Mouse (Mus musculus) liver, postnatal 0 days (tissue): ENCODE measurements around the gene Nars2. TPM values are rescaled to one million over a fixed set of nuclear protein-coding genes. Genes with fewer than 3 reads are reported as not detected.

Source experiments
- ATAC-seq: fragments of 200-750 bp; cut with Nextera tagmentation; 2 replicates; pipeline ENCODE4 v1.8.0; 2017; ENCODE audit warnings: mild to moderate bottlenecking, moderate library complexity
- DNase-seq: peaks from one replicate; pipeline ENCODE4 v3.0.0-alpha.2; 2016
- H3K27ac ChIP-seq: fragments of 300-500 bp; sonication (generic); 2 replicates; pipeline ENCODE4 v1.5.1; 2014; ENCODE audit warnings: antibody characterized with exemption, moderate library complexity, mild to moderate bottlenecking, low read depth
- H3K27me3 ChIP-seq: fragments of 300-500 bp; sonication (generic); 2 replicates; pipeline ENCODE4 v1.6.1; 2014; ENCODE audit warnings: low read length, control low read depth, mixed read lengths; ENCODE audit not compliant: insufficient read depth
- H3K36me3 ChIP-seq: fragments of 300-500 bp; sonication (generic); replicated peaks from 2 replicates; pipeline ENCODE4 v1.6.1; 2014; ENCODE audit warnings: mild to moderate bottlenecking, control low read depth, low read length, moderate library complexity, mixed read lengths; ENCODE audit not compliant: insufficient read depth
- H3K4me1 ChIP-seq: fragments of 300-500 bp; sonication (generic); 2 replicates; pipeline ENCODE4 v1.6.1; 2014; ENCODE audit warnings: antibody characterized with exemption, mild to moderate bottlenecking, control low read depth; ENCODE audit not compliant: insufficient read depth
- H3K4me2 ChIP-seq: fragments of 300-500 bp; sonication (generic); 2 replicates; pipeline ENCODE4 v1.6.1; 2014; ENCODE audit warnings: low read depth, mild to moderate bottlenecking, low read length, moderate library complexity, mixed read lengths
- H3K4me3 ChIP-seq: fragments of 300-500 bp; sonication (generic); 2 replicates; pipeline ENCODE4 v1.5.1; 2014; ENCODE audit warnings: low read depth, low read length
- H3K9ac ChIP-seq: fragments of 300-500 bp; sonication (generic); replicated peaks from 2 replicates; pipeline ENCODE4 v1.6.1; 2014; ENCODE audit warnings: mild to moderate bottlenecking, moderate library complexity
- H3K9me3 ChIP-seq: fragments of 300-500 bp; sonication (generic); 2 replicates; pipeline ENCODE4 v1.6.1; 2016; ENCODE audit warnings: mild to moderate bottlenecking, control low read depth, low read length, mixed read lengths
- CTCF ChIP-seq: sonication (generic); IDR thresholded peaks from 2 replicates; pipeline ENCODE4 v1.5.1; 2016; ENCODE audit warnings: antibody characterized with exemption, low read depth
- EP300 ChIP-seq: IDR thresholded peaks from 2 replicates; pipeline ENCODE4 v1.6.1; 2016; ENCODE audit warnings: antibody characterized with exemption, low read depth, mild to moderate bottlenecking
- WGBS: fragments of 180-500 bp; shearing (Covaris S2); extraction: QIAGEN DNeasy Blood & Tissue Kit; methylation state at CpG from one replicate; pipeline ENCODE4 v1.1.7; 2014; ENCODE audit not compliant: insufficient replicate concordance; 5-methylcytosine and 5-hydroxymethylcytosine counted together
- polyA plus RNA-seq: library from polyadenylated mRNA; unstranded; fragments of >200 nt; fragmentation: Nextera tagmentation; extraction: Ambion mirVana; gene quantifications from 2 replicates; pipeline ENCODE4 v1.2.1, GENCODE M21; 2015

Gene Nars2
- polyA plus RNA-seq, 1 experiment from 2014 or later: 14.1 TPM

DNA sequence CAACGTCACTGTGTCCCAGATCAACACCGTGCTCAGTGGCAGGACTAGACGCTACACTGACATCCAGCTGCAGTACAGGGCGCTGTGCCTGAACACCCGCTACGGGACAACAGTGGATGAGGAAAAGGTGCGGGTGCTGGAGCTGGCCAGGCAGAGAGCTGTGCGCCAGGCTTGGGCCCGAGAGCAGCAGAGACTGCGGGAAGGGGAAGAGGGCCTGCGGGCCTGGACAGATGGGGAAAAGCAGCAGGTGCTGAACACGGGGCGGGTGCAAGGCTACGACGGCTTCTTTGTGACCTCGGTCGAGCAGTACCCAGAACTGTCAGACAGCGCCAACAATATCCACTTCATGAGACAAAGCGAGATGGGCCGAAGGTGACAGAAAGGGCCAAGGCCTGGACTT lies 45.1 kb upstream of the Nars2 start:
- no peak overlapping the region for H3K4me2 ChIP-seq
- ATAC-seq (no peak), DNase-seq (no peak)
- TF ChIP-seq EP300 (no peak), CTCF (no peak)
- peaks cover 9% of the 10 kb centered on the region for H3K4me1 ChIP-seq
- no peak overlapping the region for H3K27ac ChIP-seq
- no peaks in the 10 kb centered on the region for H3K27me3 ChIP-seq
- no peak overlapping the region for H3K4me3 ChIP-seq
- no peaks in the 10 kb centered on the region for H3K9me3 ChIP-seq
- WGBS: 86% methylated on average over 20 of the region's 20 CpGs
- H3K36me3 ChIP-seq: no peaks in the 10 kb centered on the region
- H3K9ac ChIP-seq: no peak overlapping the region

DNA sequence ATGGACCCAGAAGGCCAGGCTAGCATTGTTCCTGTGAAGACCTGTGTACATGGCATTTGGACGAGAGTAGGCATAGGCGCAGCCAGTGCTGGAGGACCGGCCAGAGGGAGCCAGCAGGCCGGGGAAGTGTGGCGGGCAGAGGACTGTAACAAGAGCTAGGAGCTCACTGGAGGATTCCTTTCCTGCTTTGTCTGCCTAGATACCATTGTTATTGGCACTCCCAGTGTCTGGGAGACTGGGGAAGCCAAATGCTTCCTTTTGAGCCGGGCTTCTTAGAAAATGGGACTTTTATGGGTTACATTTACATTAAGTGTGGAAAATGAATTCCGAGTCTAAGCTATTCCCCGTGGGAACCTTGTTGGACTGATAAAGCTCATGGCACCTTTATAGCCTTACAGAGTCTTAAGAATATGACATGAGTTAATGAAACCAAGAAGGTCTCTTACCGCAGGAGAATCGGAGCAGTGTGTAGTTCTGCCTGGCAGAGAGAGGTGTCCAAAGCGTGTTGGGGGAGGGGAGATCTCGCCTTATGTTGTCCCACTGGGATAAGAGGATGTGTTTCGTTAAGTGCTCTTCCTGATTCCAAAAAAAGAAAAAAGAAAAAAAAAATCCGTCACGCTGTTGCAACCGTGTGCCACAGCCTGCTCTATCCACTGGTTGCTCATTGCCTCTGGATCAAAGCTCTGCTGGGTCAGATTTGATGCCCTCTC lies 43.2 kb upstream of the Nars2 start:
- TF ChIP-seq CTCF: no peak
- TF ChIP-seq EP300: no peak
- 74% methylated on average over 16 of the region's 16 CpGs for WGBS
- H3K27ac ChIP-seq: no peak overlapping the region
- no peak for ATAC-seq
- no peaks in the 10 kb centered on the region for H3K36me3 ChIP-seq
- no peaks in the 10 kb centered on the region for H3K9me3 ChIP-seq
- DNase-seq: no peak
- no peak overlapping the region for H3K9ac ChIP-seq
- H3K4me3 ChIP-seq: no peak overlapping the region
- H3K4me1 ChIP-seq: peaks cover 9% of the 10 kb centered on the region
- no peaks in the 10 kb centered on the region for H3K27me3 ChIP-seq
- no peak overlapping the region for H3K4me2 ChIP-seq

DNA sequence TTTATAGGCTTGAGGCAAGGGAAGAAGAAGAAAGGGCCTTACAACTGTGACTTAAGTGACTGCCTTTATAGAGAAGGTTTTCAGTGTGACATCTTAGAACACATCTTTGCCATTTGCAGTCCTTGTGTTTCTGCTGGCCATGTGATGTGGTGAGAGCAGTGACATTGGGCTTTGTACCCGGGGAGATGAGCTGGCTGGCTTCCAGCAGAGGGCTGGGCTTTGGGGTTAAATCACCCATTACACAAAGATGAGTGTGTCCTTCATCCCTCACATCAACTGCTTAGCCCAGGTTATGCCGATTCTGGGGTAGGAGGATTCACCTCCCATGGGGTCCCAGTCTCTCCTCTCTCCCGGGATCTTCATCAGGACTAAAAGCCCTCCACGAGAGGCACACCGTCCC lies 41.4 kb upstream of the Nars2 start:
- peaks cover 3% of the 10 kb centered on the region; the same call in 1 of the 2 replicates for H3K4me1 ChIP-seq
- H3K9ac ChIP-seq: no peak overlapping the region
- no peak overlapping the region for H3K4me3 ChIP-seq
- 67% methylated on average over 5 of the region's 5 CpGs for WGBS
- TF ChIP-seq CTCF (no peak), EP300 (no peak)
- ATAC-seq (no peak), DNase-seq (no peak)
- no peaks in the 10 kb centered on the region for H3K27me3 ChIP-seq
- H3K9me3 ChIP-seq: no peaks in the 10 kb centered on the region
- no peaks in the 10 kb centered on the region for H3K36me3 ChIP-seq
- H3K27ac ChIP-seq: no peak overlapping the region
- no peak overlapping the region for H3K4me2 ChIP-seq

DNA sequence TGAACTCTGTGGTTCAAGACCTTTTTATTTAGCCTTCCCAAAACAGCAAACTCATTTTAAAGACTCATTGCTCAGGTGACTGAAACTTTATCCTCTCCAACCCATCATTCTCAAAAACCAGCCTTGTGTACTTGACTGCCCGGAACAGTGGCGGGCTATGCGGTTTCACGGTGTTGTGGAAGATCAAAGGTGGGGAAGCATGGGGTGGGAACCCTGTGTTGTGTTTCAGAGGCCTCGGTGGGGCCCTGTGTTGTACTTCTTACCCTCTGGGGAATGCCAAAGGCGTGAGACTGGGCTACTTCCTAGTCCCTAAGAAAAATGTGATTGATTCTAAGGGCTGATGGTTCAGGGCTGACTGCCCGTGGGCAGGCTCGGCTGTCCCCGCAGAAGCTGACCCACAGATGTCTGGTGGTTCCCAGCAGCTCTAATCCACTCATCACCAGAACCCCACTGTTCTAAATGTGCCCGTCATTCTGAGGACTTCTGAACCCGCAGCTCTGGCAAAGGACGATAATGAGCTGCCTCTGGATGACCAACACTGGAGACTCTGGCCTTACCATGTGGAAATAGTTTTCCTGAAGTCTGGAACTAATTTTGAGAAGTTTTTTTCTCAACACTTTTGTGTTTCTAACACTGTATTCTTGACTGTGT lies 40.9 kb upstream of the Nars2 start:
- Histone ChIP-seq H3K9me3 (no peaks in the 10 kb centered on the region), H3K4me1 (no peaks in the 10 kb centered on the region), H3K4me3 (no peak overlapping the region), H3K4me2 (no peak overlapping the region), H3K36me3 (no peaks in the 10 kb centered on the region), H3K27me3 (no peaks in the 10 kb centered on the region), H3K27ac (no peak overlapping the region), H3K9ac (no peak overlapping the region)
- ATAC-seq (no peak), DNase-seq (no peak)
- no peak for TF ChIP-seq EP300
- 69% methylated on average over 12 of the region's 12 CpGs for WGBS

DNA sequence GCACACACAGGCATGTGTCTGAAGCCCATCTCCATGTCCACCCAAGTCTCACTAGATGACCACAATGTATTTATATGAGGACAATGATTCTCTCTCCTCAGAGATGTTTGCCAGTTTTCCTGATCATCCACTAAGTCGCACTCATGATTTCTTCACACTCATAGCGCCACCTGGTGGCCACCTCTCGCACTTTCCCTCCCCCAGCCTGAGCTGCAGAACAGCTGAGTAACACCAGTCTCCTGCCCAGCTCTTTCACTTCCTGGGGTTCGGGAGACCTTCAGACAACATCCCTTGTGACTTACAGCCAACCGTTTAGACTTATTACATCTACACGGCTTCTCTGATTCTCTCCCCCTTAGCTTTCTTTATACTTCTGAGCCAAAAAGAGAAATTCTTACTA lies 37.3 kb upstream of the Nars2 start:
- Histone ChIP-seq H3K4me1 (no peaks in the 10 kb centered on the region), H3K9ac (no peak overlapping the region), H3K27ac (no peak overlapping the region), H3K4me3 (no peak overlapping the region), H3K9me3 (no peaks in the 10 kb centered on the region), H3K4me2 (no peak overlapping the region), H3K36me3 (no peaks in the 10 kb centered on the region), H3K27me3 (no peaks in the 10 kb centered on the region)
- TF ChIP-seq EP300 (no peak), CTCF (peak; percentile 97)
- ATAC-seq (peak; percentile 56; the same call in 1 of the 2 replicates), DNase-seq (peak; percentile 89)
- WGBS: 4% methylated on average over 6 of the region's 6 CpGs

DNA sequence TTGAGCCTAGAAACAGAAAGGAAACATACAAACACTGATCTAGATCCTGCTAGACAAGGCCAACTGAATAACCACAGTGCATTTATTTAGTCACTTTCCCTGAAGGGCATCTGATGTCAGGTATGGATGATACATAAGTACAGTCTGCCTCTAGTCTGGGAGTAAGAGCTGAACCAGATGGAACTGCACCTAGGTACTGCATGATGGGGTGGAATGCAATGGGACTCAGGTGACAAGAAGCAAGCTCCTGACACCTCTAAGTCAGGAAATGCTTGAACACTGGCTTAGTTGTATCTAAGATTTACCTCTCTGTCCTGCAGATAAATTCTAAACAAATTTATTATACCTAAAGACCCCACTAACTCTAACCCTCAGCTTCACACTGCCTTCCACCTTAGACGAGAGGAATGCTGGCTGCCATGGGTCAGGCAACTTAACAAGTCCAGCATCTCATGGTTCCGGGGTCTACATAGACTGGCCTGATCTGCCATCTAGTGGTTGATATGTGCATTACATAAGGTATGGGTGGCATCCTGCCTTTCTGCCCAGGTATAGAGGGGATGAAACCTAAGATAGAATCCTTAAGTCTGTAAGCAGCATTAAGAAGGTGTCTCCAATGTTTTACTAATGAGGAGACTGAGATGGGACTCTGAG lies 35.7 kb upstream of the Nars2 start:
- Histone ChIP-seq H3K27ac (no peak overlapping the region), H3K4me3 (no peak overlapping the region), H3K4me1 (no peaks in the 10 kb centered on the region), H3K9me3 (no peaks in the 10 kb centered on the region), H3K4me2 (no peak overlapping the region), H3K9ac (no peak overlapping the region), H3K27me3 (no peaks in the 10 kb centered on the region), H3K36me3 (no peaks in the 10 kb centered on the region)
- TF ChIP-seq CTCF (peak; percentile 96), EP300 (no peak)
- 6% methylated on average over 2 of the region's 2 CpGs for WGBS
- ATAC-seq: peak; percentile 47; the same call in 1 of the 2 replicates
- DNase-seq: peak; percentile 53
